Mouse (Mus musculus) MEL (cell line): ENCODE results near the gene Daam1. TPM values are rescaled to one million over a fixed set of nuclear protein-coding genes. Genes with fewer than 3 reads are reported as not detected.

Source experiments
- DNase-seq: peaks from one replicate; pipeline ENCODE4 v3.0.0; 2011; ENCODE audit warnings: low read depth, low spot score
- H3K27ac ChIP-seq: 2 replicates; pipeline ENCODE4 v1.5.1; 2012; ENCODE audit warnings: low read depth, mild to moderate bottlenecking, control low read depth, low read length, moderate library complexity; ENCODE audit not compliant: control insufficient read depth
- H3K27me3 ChIP-seq, 2 experiments: fragments of 150-350 bp in 1 of 2; sonication (generic) in 1 of 2; 2 replicates each; pipeline ENCODE4 v1.6.1; 2012; ENCODE audit warnings: low read length in 2 of 2, mild to moderate bottlenecking in 2 of 2, improper control_type of control experiment in 1 of 2, moderate library complexity in 1 of 2; ENCODE audit not compliant: insufficient read depth in 2 of 2, control insufficient read depth in 1 of 2
- H3K36me3 ChIP-seq, 2 experiments: 2 replicates each; pipeline ENCODE4 v1.6.1; 2012 to 2014; ENCODE audit warnings: low read length in 2 of 2, improper control_type of control experiment in 1 of 2, inconsistent platforms in 1 of 2, mild to moderate bottlenecking in 1 of 2; ENCODE audit not compliant: insufficient read depth in 2 of 2, control insufficient read depth in 1 of 2
- H3K4me1 ChIP-seq, 2 experiments: fragments of 150-350 bp in 1 of 2; sonication (generic) in 1 of 2; 2 replicates each; pipeline ENCODE4 v1.6.1; 2012; ENCODE audit warnings: low read length in 2 of 2, improper control_type of control experiment in 1 of 2, mild to moderate bottlenecking in 1 of 2; ENCODE audit not compliant: insufficient read depth in 2 of 2, control insufficient read depth in 1 of 2
- H3K4me3 ChIP-seq, 2 experiments: fragments of 150-350 bp in 1 of 2; sonication (generic) in 1 of 2; 2 replicates each; pipeline ENCODE4 v1.5.1; 2012; ENCODE audit warnings: low read depth in 2 of 2, low read length in 2 of 2, mild to moderate bottlenecking in 2 of 2, moderate library complexity in 2 of 2, control low read depth in 1 of 2, improper control_type of control experiment in 1 of 2; ENCODE audit not compliant: control insufficient read depth in 1 of 2, insufficient read depth in 1 of 2
- H3K79me2 ChIP-seq: 2 replicates; pipeline ENCODE4 v1.6.1; 2012; ENCODE audit warnings: mild to moderate bottlenecking, low read length, moderate library complexity; ENCODE audit not compliant: control insufficient read depth, poor library complexity, insufficient read depth
- H3K9ac ChIP-seq: 2 replicates; pipeline ENCODE4 v1.6.1; 2012; ENCODE audit warnings: low read depth, mild to moderate bottlenecking, control low read depth, low read length, moderate library complexity; ENCODE audit not compliant: control insufficient read depth, poor library complexity, severe bottlenecking
- H3K9me3 ChIP-seq: fragments of 150-350 bp; sonication (generic); replicated peaks from 2 replicates; pipeline ENCODE4 v1.6.1; 2012; ENCODE audit warnings: mild to moderate bottlenecking, low read length, improper control_type of control experiment, moderate library complexity; ENCODE audit not compliant: insufficient read depth
- CHD2 ChIP-seq: IDR thresholded peaks from 2 replicates; pipeline ENCODE4 v1.6.1; 2011; ENCODE audit warnings: low read length, improper control_type of control experiment
- ELF1 ChIP-seq: IDR thresholded peaks from 2 replicates; pipeline ENCODE4 v1.6.1; 2014; ENCODE audit warnings: low read depth, mild to moderate bottlenecking, inconsistent platforms, low read length, improper control_type of control experiment, moderate library complexity
- EP300 ChIP-seq, 2 experiments: IDR thresholded peaks; 2 replicates each; pipeline ENCODE4 v1.6.1; 2011; ENCODE audit warnings: improper control_type of control experiment in 2 of 2, low read length in 2 of 2, low read depth in 1 of 2, mild to moderate bottlenecking in 1 of 2
- GABPA ChIP-seq: IDR thresholded peaks from 2 replicates; pipeline ENCODE4 v1.6.1; 2012; ENCODE audit warnings: low read depth, mild to moderate bottlenecking, inconsistent platforms, low read length, improper control_type of control experiment, moderate library complexity
- HCFC1 ChIP-seq: IDR thresholded peaks from 2 replicates; pipeline ENCODE4 v1.6.1; 2012; ENCODE audit warnings: low read depth, mild to moderate bottlenecking, inconsistent platforms, low read length, improper control_type of control experiment, moderate library complexity
- JUND ChIP-seq: IDR thresholded peaks from 2 replicates; pipeline ENCODE4 v1.6.1; 2011; ENCODE audit warnings: low read depth, mild to moderate bottlenecking, improper control_type of control experiment, low read length
- KAT2A ChIP-seq: conservative IDR thresholded peaks from 2 replicates; pipeline ENCODE4 v1.6.1; 2012; ENCODE audit warnings: low read depth, low read length, improper control_type of control experiment, inconsistent platforms
- MAFK ChIP-seq: IDR thresholded peaks from 2 replicates; pipeline ENCODE4 v1.6.1; 2011; ENCODE audit warnings: low read depth, mild to moderate bottlenecking, low read length, improper control_type of control experiment, borderline replicate concordance
- MAZ ChIP-seq: IDR thresholded peaks from 2 replicates; pipeline ENCODE4 v1.6.1; 2012; ENCODE audit warnings: low read depth, mild to moderate bottlenecking, inconsistent platforms, low read length, improper control_type of control experiment
- MEF2A ChIP-seq: IDR thresholded peaks from 2 replicates; pipeline ENCODE4 v1.6.1; 2014; ENCODE audit warnings: low read depth, mild to moderate bottlenecking, inconsistent platforms, low read length, improper control_type of control experiment; ENCODE audit not compliant: poor library complexity, insufficient replicate concordance, severe bottlenecking; ENCODE audit errors: extremely low read depth
- MXI1 ChIP-seq: IDR thresholded peaks from 2 replicates; pipeline ENCODE4 v1.6.1; 2011; ENCODE audit warnings: mild to moderate bottlenecking, low read depth, low read length, improper control_type of control experiment
- MYB ChIP-seq: IDR thresholded peaks from 2 replicates; pipeline ENCODE4 v1.6.1; 2011; ENCODE audit warnings: mild to moderate bottlenecking, low read depth, low read length, improper control_type of control experiment
- MYC ChIP-seq: IDR thresholded peaks from 2 replicates; pipeline ENCODE4 v1.6.1; 2011; ENCODE audit warnings: low read depth, mild to moderate bottlenecking, low read length, improper control_type of control experiment, moderate library complexity
- POLR2AphosphoS5 ChIP-seq: IDR thresholded peaks from 2 replicates; pipeline ENCODE4 v1.6.1; 2012; ENCODE audit warnings: low read depth, borderline replicate concordance, mild to moderate bottlenecking, inconsistent platforms, low read length, moderate library complexity, mixed read lengths
- SMC3 ChIP-seq: IDR thresholded peaks from 2 replicates; pipeline ENCODE4 v1.6.1; 2011; ENCODE audit warnings: low read depth, low read length, improper control_type of control experiment
- TAL1 ChIP-seq: IDR thresholded peaks from 2 replicates; pipeline ENCODE4 v1.6.1; 2012; ENCODE audit warnings: mild to moderate bottlenecking, inconsistent platforms, low read length, moderate library complexity, mixed read lengths
- TBP ChIP-seq: IDR thresholded peaks from 2 replicates; pipeline ENCODE4 v1.8.0; 2011; ENCODE audit warnings: low read depth, low read length, improper control_type of control experiment
- TCF12 ChIP-seq: IDR thresholded peaks from 2 replicates; pipeline ENCODE4 v1.6.1; 2014; ENCODE audit warnings: low read depth, mild to moderate bottlenecking, inconsistent platforms, low read length, improper control_type of control experiment, moderate library complexity
- USF1 ChIP-seq: IDR thresholded peaks from 2 replicates; pipeline ENCODE4 v1.6.1; 2014; ENCODE audit warnings: low read depth, mild to moderate bottlenecking, inconsistent platforms, low read length, improper control_type of control experiment, moderate library complexity
- USF2 ChIP-seq, 2 experiments: IDR thresholded peaks; 2 replicates each; pipeline ENCODE4 v1.6.1; 2011 to 2012; ENCODE audit warnings: improper control_type of control experiment in 2 of 2, low read length in 2 of 2, borderline replicate concordance in 1 of 2, inconsistent platforms in 1 of 2, low read depth in 1 of 2, mild to moderate bottlenecking in 1 of 2; ENCODE audit not compliant: insufficient read depth in 1 of 2
- ZC3H11A ChIP-seq: IDR thresholded peaks from 2 replicates; pipeline ENCODE4 v1.6.1; 2012; ENCODE audit warnings: low read depth, mild to moderate bottlenecking, inconsistent platforms, low read length, improper control_type of control experiment
- ZKSCAN1 ChIP-seq: IDR thresholded peaks from 2 replicates; pipeline ENCODE4 v1.6.1; 2012; ENCODE audit warnings: low read depth, mild to moderate bottlenecking, inconsistent platforms, low read length, improper control_type of control experiment, moderate library complexity
- ZMIZ1 ChIP-seq: IDR thresholded peaks from 2 replicates; pipeline ENCODE4 v1.6.1; 2012; ENCODE audit warnings: low read depth, mild to moderate bottlenecking, inconsistent platforms, low read length, improper control_type of control experiment, moderate library complexity
- ZNF384 ChIP-seq: IDR thresholded peaks from 2 replicates; pipeline ENCODE4 v1.6.1; 2012; ENCODE audit warnings: low read depth, mild to moderate bottlenecking, inconsistent platforms, low read length, improper control_type of control experiment
- polyA plus RNA-seq, 2 experiments: library from polyadenylated mRNA; stranded (reverse) in 1 of 2; unstranded in 1 of 2; fragments of >175 nt in 1 of 2; fragments of >200 nt in 1 of 2; gene quantifications; 2 replicates each; pipeline versions ENCODE4 v1.2.1 to v1.2.4; 2012; ENCODE audit warnings: low replicate concordance in 2 of 2, low read depth in 1 of 2; ENCODE audit not compliant: insufficient read length in 2 of 2, insufficient read depth in 1 of 2, missing spikeins in 1 of 2
- total RNA-seq: library from RNA; depleted of rRNA; stranded (reverse); fragments of 300-350 nt; gene quantifications from 2 replicates; pipeline ENCODE4 v1.2.3, GENCODE M21; 2012

Gene Daam1
- total and polyA plus RNA-seq, 3 experiments: 9.2 to 12.0 TPM; not detected in 1

GRCm38 (mm10) chr12:71922827-71923381 lies 92.0 kb downstream of the Daam1 start:
- H3K79me2 ChIP-seq: no peaks in the 10 kb centered on the region
- no peak overlapping the region for H3K27ac ChIP-seq
- H3K9ac ChIP-seq: no peak overlapping the region
- H3K36me3 ChIP-seq: no peaks in the 10 kb centered on the region; a peak in 1 of 4 replicates
- no peak for DNase-seq
- TF ChIP-seq GABPA: no peak
- TF ChIP-seq ZKSCAN1: no peak
- TF ChIP-seq HCFC1: no peak
- TF ChIP-seq ELF1: no peak
- TF ChIP-seq MYB: no peak
- no peak for TF ChIP-seq POLR2AphosphoS5
- no peak for TF ChIP-seq TBP
- no peak for TF ChIP-seq JUND
- no peak for TF ChIP-seq MAZ
- TF ChIP-seq USF1: no peak
- no peak for TF ChIP-seq CHD2
- TF ChIP-seq MYC: no peak
- no peak for TF ChIP-seq ZC3H11A
- no peak for TF ChIP-seq TCF12
- no peak for TF ChIP-seq MEF2A
- no peak for TF ChIP-seq MAFK
- no peak for TF ChIP-seq TAL1
- TF ChIP-seq ZNF384: no peak
- no peaks in the 10 kb centered on the region for H3K4me1 ChIP-seq
- no peak overlapping the region for H3K4me3 ChIP-seq
- H3K27me3 ChIP-seq: no peaks in the 10 kb centered on the region
- H3K9me3 ChIP-seq: no peaks in the 10 kb centered on the region

GRCm38 (mm10) chr12:71924978-71925529 lies 94.2 kb downstream of the Daam1 start:
- Histone ChIP-seq H3K4me1 (no peaks in the 10 kb centered on the region), H3K27me3 (no peaks in the 10 kb centered on the region)
- TF ChIP-seq MYB (no peak), USF2 (IDR thresholded peaks at IDR 0.05; ENCODE audit: borderline replicate concordance in 1 of 2, insufficient read depth in 1 of 2, low read depth in 1 of 2, low read length in 2 of 2) (no peak), ZMIZ1 (no peak), JUND (no peak), EP300 (IDR thresholded peaks at IDR 0.05; ENCODE audit: low read depth in 1 of 2, low read length in 2 of 2) (no peak), MAFK (no peak), ELF1 (no peak), MEF2A (no peak), SMC3 (no peak), KAT2A (no peak), MXI1 (no peak), TCF12 (no peak)
- TF ChIP-seq, all 39 proteins: peak for 0
- Histone ChIP-seq H3K27ac (no peak overlapping the region), H3K79me2 (no peaks in the 10 kb centered on the region), H3K9ac (no peak overlapping the region), H3K36me3 (no peaks in the 10 kb centered on the region; a peak in 1 of 4 replicates), H3K9me3 (no peaks in the 10 kb centered on the region), H3K4me3 (no peak overlapping the region)
- DNase-seq: no peak
